Mouse (Mus musculus): ENCODE results near the gene Noto. TPM values are rescaled to one million over a fixed set of nuclear protein-coding genes. Genes with fewer than 3 reads are reported as not detected.
"Not testable (repeated sequence)": the region's sequence is repeated elsewhere in the genome, so short reads cannot be mapped to it uniquely, and the experiment has no call there.

Noto gene
- polyA plus RNA-seq, 2 experiments from 2014 or later = not detected

DNA sequence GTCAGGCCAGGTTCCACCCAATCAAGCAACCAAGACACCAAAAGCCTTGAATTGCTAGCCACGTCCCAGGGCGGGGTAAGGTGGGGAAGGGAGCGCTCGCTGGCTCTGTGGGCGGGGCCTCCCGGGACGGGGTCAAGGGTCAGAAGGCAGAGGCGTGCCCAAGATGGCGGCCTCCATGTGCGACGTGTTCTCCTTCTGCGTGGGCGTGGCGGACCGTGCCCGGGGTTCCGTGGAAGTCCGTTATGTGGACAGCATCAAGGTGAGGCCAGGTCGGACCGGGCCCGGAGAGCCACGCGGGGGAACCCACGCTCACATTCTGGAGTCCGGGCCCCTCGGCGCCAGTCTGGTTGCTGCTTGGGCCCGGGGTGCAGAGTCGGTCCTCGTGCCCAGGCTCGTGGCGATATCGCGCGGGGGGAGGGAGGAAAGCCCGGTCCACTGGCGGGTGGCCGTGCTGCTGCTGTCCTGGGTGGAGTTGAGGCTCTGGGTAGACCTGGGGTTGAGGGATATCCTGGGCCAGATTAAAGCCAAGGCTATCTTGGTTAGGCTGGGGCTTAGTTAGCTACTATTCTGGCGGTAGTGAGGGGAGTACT lies 8.3 kb downstream of the Noto start, which contains the start of gene Smyd5:
Smyd5 (plus strand) TSS at position 148 of the 590 bp plus-strand sequence.
- ATAC-seq = peak; percentile 88

- no peak for ATAC-seq
These were observed 10.2 kb downstream of the Noto start for GRCm38 (mm10) chr6:85433865-85434264.

DNA sequence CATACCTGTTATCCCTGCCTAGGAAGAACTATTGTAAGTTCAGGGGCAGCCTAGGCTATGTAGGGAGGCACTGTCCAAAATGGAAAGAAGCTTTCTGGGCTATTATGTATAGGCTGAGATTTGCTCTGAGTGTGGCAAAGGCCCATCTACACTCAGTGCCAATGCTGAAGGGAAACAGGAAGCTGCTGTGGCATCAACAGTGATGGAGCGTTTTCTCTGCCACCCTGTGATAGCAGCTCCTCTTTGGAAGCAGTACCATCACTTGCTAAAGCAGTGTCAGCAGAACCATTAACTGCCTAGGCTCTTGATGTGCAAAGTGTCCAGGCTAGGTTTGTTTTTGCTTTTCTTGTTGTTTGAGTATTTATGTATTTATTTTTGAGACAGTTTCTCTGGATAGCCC lies 12.5 kb downstream of the Noto start:
- no peak for ATAC-seq

DNA sequence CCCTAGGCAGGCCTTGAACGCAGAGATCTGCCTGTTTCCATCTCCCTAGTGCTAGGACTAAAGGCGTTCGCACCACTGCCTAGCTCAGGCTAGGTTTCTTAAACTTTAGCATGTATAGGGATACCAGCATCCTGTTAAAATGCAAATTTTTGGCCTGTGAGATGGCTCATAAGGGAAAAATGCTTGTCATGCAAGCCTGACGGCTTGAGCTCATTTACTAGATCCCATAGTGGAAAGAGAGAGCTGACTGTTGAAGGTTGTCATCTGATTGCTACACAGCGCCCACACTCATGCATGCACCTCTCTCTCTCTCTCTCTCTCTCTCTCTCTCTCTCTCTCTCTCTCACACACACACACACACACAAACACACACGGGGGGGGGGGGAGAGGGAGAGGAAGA lies 12.9 kb downstream of the Noto start:
- ATAC-seq = no peak

DNA sequence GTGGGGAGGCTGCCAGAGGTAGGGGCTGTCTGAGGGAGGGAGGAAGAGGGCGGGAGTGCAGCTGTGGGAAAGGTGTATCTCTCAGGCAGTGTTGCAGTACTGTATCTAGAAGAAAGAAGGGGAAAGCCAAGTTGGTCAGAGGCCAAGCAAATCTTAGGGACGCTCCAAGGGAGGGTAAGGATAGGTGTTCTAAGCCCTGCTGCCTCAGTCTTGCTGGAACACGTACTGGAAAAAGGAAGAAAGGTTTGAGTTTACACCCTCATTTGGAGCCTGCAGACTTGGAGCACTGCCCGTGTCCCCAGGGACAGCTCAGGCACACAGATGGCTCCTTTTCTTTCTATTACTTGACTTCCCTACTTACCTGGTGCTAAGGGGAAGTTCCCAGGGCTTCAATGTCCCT lies 17.5 kb downstream of the Noto start:
- no peak for ATAC-seq

GRCm38 (mm10) chr6:85443488-85444233 lies 20.0 kb downstream of the Noto start:
- ATAC-seq = no peak

DNA sequence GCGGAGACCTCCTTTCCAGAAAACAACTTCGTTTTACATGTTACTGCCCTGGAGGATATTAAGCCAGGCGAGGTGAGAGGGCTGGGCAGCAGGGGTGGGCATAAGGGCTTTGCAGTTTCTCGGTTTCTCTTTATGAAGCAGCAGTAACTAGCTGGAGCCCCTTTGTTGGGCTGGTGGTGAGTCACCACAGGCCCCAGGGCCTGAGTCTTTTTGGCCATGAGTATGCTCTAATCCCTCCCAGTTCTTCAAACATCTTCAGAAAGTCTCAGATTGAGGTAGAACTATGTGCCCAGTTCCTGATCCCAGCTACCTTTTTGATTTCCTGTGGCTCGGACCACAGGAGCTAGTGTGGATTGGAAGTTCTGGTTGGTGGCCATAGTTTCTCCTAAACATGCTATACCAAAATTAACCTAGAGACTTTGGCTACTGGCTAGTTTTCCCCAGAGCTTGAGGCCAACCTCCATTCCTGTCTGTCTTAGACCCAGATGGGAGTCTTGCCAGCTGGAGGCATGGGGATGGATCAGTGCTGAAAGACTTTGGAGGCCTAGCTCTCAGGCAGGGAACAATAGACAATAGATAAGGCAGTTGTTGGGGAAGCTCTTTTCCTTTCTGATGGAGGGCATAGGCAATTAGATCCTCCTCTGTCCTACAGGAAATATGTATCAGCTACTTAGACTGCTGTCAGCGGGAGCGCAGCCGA lies 20.7 kb downstream of the Noto start:
- no peak for ATAC-seq

DNA sequence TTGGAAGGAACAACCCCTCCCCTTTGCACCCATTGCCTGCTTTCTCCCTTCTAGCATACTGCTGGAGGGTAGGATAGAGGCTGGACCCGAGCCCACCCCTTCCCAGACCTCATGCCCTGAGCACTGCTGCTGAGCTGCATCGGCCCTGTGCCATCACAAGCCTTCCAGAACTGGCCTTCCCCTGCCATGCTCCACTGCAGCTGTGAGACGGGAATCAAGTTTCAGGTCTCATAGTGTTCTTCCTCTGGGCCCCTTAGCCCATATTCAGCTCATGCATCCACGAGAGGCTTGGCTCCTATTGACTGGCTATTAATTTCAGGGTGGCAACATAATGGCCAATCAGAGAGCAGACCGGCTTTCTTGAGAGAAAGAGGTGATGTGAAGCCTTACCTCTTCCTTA lies 21.6 kb downstream of the Noto start:
- no peak for ATAC-seq

GRCm38 (mm10) chr6:85447351-85447750 lies 23.7 kb downstream of the Noto start:
- ATAC-seq = no peak

DNA sequence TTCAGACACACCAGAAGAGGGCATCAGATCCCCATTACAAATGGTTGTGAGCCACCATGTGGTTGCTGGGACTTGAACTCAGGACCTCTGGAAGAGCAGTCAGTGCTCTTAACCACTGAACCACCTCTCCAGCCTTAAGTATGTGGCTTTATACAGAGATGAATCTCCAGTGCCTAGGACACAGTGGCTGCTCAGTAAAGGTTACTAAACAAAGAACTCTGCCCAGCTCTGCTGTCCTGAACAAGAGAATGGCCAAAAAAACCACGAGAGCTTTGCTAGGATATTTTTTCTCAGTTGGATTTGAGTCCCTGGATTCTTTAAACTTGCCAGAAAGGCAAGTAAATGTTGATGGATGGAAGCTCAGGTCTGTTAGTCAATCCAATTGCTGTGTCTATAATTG lies 26.5 kb downstream of the Noto start:
- ATAC-seq = not testable (repeated sequence)

DNA sequence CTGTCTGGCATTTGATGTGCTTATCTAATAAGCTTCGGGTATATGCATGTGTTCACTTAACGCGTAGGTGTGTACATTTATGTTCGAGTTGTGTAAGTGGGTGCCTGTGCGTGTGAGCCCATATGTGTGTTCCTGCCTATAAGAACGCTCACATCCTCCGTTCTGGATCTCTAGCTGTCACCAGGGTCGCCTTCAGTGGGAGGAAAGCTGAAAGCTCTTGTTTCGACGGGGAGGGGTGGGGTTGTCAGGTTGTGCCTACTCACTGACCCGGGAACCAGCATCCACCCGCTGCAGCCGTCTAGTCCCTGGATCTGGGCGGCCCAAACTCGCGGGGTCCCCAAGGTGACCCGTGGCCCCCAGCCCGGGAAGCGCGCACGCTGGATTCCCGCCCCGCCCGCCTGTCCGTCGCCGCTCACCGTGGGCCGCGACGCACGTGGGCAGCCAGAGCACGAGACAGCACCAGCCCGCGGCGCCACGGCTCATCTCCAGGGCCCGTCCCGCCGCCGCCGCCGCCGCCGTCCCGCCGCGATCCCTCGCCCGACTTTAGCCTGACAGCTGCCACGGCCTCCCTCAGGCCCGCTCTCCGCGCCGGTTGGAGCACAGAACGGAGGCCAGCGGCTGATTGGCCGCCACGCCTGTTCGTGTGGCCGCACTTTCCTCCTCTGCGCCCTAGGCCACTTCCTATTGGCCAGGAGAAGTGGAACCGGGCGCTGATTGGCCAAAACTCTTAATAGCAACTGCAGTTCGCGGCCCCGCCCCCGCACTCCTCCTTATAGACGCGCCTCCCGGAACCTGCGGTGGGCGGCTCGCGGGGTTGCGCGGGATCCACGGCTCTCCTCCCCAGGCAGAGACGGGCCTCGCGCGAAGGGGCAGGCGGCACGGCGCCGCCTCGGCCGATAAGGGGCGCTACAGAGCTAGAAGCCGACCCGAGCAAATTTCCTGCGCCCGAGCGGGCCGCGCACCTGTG lies 27.3 kb downstream of the Noto start, which contains the start of gene Cct7:
Cct7 (plus strand) TSS at position 818 of the 967 bp plus-strand sequence.
- ATAC-seq = peak; percentile 85

- ATAC-seq = peak; percentile 51
These were observed 28.2 kb downstream of the Noto start, which contains the start of gene Pradc1 for GRCm38 (mm10) chr6:85451664-85452410. Gene Pradc1, minus strand, starts transcription at chr6:85451970.

DNA sequence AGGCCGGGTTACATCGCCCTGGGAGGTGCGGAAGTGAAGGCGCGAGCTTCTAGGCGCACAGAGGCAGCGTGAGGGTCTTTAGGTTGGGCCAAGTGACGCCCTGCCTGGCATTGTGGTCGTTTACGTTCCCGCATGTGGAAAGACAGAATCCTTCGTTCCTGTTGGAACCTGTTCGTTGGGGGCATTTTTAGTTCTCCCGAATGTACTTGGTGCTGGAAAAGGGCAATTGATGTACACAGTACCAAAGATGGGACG lies 28.7 kb downstream of the Noto start:
- ATAC-seq = no peak

- no peak for ATAC-seq
These were observed 29.1 kb downstream of the Noto start for GRCm38 (mm10) chr6:85452816-85453215.

GRCm38 (mm10) chr6:85459621-85460020 lies 35.9 kb downstream of the Noto start:
- no peak for ATAC-seq

- no peak for ATAC-seq
These were observed 41.7 kb downstream of the Noto start for GRCm38 (mm10) chr6:85465381-85465780.

- ATAC-seq = no peak
These were observed 46.2 kb downstream of the Noto start for GRCm38 (mm10) chr6:85469660-85470430.

DNA sequence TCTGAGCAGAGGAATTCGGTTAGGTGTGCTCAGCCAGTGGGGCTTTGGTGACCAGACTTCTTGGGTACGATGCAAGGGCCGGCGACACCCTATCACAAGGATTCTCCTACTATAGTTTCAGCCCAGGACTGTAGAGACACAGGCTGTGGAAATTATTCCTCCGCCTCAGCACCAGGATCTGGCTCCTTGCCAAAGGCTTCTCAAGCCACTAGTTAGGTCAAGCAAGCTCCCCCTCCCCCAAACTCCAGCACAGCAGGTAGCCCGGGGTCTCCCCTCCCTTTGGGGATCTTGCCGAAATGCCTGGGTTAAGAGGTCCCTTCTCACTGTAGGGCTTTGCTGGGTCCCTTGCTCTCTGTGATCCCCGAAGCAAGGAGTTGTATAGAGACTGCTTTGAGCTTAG lies 48.3 kb downstream of the Noto start:
- ATAC-seq = no peak

- no peak for ATAC-seq
These were observed 48.9 kb downstream of the Noto start for GRCm38 (mm10) chr6:85472542-85472941.

DNA sequence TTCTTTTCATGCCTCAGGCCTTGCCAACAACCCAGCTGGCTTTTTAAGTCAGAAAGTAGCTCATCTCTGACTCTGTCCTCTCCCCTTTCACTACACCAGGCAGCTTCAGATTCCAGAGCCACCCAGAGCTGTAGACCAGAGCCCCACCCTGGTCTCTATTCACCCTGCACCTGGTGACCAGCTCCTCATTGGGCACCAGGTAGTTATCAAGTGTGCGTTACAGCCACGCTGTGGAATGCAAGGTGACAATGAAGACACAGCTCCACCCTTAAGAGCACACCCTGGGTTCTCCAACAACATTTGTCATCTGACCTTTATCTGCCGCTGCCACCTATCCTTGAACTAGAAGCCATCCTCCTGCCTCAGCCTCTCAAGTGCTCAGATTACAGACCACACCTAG lies 51.9 kb downstream of the Noto start:
- ATAC-seq = no peak

GRCm38 (mm10) chr6:85477366-85477917 lies 53.8 kb downstream of the Noto start:
- ATAC-seq = no peak
